Mouse (Mus musculus) cortical plate, adult 2 months (tissue): ENCODE measurements around the gene Dnajc13.

Experiments
- CTCF ChIP-seq: fragments of 200-500 bp; IDR thresholded peaks from 2 replicates; pipeline ENCODE4 v1.5.1; 2011; ENCODE audit warnings: mild to moderate bottlenecking, control low read depth, low read length; ENCODE audit not compliant: insufficient read depth; ENCODE audit errors: extremely low read depth
- POLR2A ChIP-seq: fragments of 200-500 bp; IDR thresholded peaks from 2 replicates; pipeline ENCODE4 v1.6.1; 2011; ENCODE audit warnings: mild to moderate bottlenecking, low read length, control low read depth; ENCODE audit not compliant: insufficient read depth; ENCODE audit errors: extremely low read depth

DNA sequence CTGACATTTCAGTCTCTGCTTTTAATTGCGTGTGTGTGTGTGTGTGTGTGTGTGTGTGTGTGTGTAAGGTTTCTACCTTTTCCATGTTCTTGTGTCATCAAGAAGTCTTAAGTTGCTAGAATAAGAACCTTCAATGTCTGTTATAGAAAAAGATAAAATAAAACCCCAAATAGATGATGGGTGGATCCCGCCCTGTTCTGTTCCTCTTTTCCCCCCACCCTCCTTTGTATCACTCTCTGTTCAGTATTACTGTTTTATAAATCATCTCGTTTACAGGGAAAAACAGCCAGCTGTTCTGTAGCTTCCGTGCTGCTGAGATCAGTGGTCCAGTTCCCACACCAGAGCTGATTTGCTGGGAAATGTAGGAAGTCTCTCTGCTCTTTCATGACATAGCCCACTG lies 9.3 kb upstream of the Dnajc13 start:
- no peak for TF ChIP-seq POLR2A
- no peak for TF ChIP-seq CTCF
